Mouse (Mus musculus): ENCODE measurements around the gene Phkb. TPM values are rescaled to one million over a fixed set of nuclear protein-coding genes. Genes with fewer than 3 reads are reported as not detected.

The Phkb gene
- total RNA-seq, 2 experiments from 2014 or later, result 342 to 346 TPM

GRCm38 (mm10) chr8:85936148-85936547 lies 95.4 kb downstream of the Phkb start:
- intact Hi-C loops (cut with DNase I), result no loop called here

GRCm38 (mm10) chr8:85937343-85937742 lies 96.6 kb downstream of the Phkb start:
- DNase-seq, result no peak
- intact Hi-C loops (cut with DNase I), result no loop called here

More at GRCm38 (mm10) chr8:85936148-85936547, 95.4 kb downstream of the Phkb start:
- DNase-seq, result no peak

GRCm38 (mm10) chr8:85944820-85945219 lies 104.1 kb downstream of the Phkb start:
- DNase-seq, result no peak
- intact Hi-C loops (cut with DNase I), result no loop called here

GRCm38 (mm10) chr8:85958391-85958790 lies 117.6 kb downstream of the Phkb start:
- intact Hi-C loops (cut with DNase I), result no loop called here
- no peak for DNase-seq

- DNase-seq, result no peak
- intact Hi-C loops (cut with DNase I), result no loop called here
These were observed 119.1 kb downstream of the Phkb start for GRCm38 (mm10) chr8:85959880-85960279.

GRCm38 (mm10) chr8:85977588-85978077 lies 136.9 kb downstream of the Phkb start:
- no peak for DNase-seq
- intact Hi-C loops (cut with DNase I), result no loop called here

- intact Hi-C loops (cut with DNase I), result no loop called here
- no peak for DNase-seq
These were observed 152.2 kb downstream of the Phkb start for GRCm38 (mm10) chr8:85992911-85993310.

- intact Hi-C loops (cut with DNase I), result no loop called here
- no peak for DNase-seq
These were observed 152.9 kb downstream of the Phkb start for GRCm38 (mm10) chr8:85993661-85994060.

GRCm38 (mm10) chr8:85995971-85996370 lies 155.2 kb downstream of the Phkb start:
- no peak for DNase-seq
- intact Hi-C loops (cut with DNase I), result no loop called here

GRCm38 (mm10) chr8:86006485-86006884 lies 165.7 kb downstream of the Phkb start:
- intact Hi-C loops (cut with DNase I), result no loop called here
- peak in 1 of 2 experiments; percentile 4 for DNase-seq

- DNase-seq, result no peak
- intact Hi-C loops (cut with DNase I), result no loop called here
These were observed 176.0 kb downstream of the Phkb start for GRCm38 (mm10) chr8:86016806-86017205.

- DNase-seq, result no peak
- intact Hi-C loops (cut with DNase I), result no loop called here
These were observed 188.0 kb downstream of the Phkb start for GRCm38 (mm10) chr8:86028646-86029312.

- intact Hi-C loops (cut with DNase I), result no loop called here
- DNase-seq, result no peak
These were observed 188.7 kb downstream of the Phkb start for GRCm38 (mm10) chr8:86029451-86029850.

- intact Hi-C loops (cut with DNase I), result no loop called here
- DNase-seq, result no peak
These were observed 194.1 kb downstream of the Phkb start for GRCm38 (mm10) chr8:86034662-86035365.

- DNase-seq, result peak in 1 of 2 experiments; percentile 40
- intact Hi-C loops (cut with DNase I), result no loop called here
These were observed 194.6 kb downstream of the Phkb start for GRCm38 (mm10) chr8:86035371-86035770.

- no peak for DNase-seq
- intact Hi-C loops (cut with DNase I), result no loop called here
These were observed 197.7 kb downstream of the Phkb start for GRCm38 (mm10) chr8:86038462-86038861.

- intact Hi-C loops (cut with DNase I), result loop anchor here (10.0 kb wide), 1 partner anchor 347 kb away; no protein-coding TSS in a partner anchor
- no peak for DNase-seq
These were observed 201.3 kb downstream of the Phkb start for GRCm38 (mm10) chr8:86042049-86042448.

- intact Hi-C loops (cut with DNase I), result no loop called here
- no peak for DNase-seq
These were observed 210.1 kb downstream of the Phkb start for GRCm38 (mm10) chr8:86050882-86051281.

- no peak for DNase-seq
- intact Hi-C loops (cut with DNase I), result no loop called here
These were observed 211.2 kb downstream of the Phkb start for GRCm38 (mm10) chr8:86052003-86052402.

- intact Hi-C loops (cut with DNase I), result no loop called here
- no peak for DNase-seq
These were observed 217.9 kb downstream of the Phkb start for GRCm38 (mm10) chr8:86058618-86059017.

GRCm38 (mm10) chr8:86059130-86059529 lies 218.4 kb downstream of the Phkb start:
- intact Hi-C loops (cut with DNase I), result no loop called here

GRCm38 (mm10) chr8:86063411-86063810 lies 222.7 kb downstream of the Phkb start:
- intact Hi-C loops (cut with DNase I), result no loop called here
- no peak for DNase-seq

More at GRCm38 (mm10) chr8:86059130-86059529, 218.4 kb downstream of the Phkb start:
- no peak for DNase-seq
